Mouse (Mus musculus) urinary bladder, postnatal 4 days (tissue): Measurements from ENCODE around the gene Sema3d.

Experiments used
- DNase-seq, 2 experiments: peaks; one replicate each; pipeline ENCODE4 v3.0.0; 2021 to 2022; ENCODE audit warnings: low spot score in 2 of 2

Gene Sema3d

DNA sequence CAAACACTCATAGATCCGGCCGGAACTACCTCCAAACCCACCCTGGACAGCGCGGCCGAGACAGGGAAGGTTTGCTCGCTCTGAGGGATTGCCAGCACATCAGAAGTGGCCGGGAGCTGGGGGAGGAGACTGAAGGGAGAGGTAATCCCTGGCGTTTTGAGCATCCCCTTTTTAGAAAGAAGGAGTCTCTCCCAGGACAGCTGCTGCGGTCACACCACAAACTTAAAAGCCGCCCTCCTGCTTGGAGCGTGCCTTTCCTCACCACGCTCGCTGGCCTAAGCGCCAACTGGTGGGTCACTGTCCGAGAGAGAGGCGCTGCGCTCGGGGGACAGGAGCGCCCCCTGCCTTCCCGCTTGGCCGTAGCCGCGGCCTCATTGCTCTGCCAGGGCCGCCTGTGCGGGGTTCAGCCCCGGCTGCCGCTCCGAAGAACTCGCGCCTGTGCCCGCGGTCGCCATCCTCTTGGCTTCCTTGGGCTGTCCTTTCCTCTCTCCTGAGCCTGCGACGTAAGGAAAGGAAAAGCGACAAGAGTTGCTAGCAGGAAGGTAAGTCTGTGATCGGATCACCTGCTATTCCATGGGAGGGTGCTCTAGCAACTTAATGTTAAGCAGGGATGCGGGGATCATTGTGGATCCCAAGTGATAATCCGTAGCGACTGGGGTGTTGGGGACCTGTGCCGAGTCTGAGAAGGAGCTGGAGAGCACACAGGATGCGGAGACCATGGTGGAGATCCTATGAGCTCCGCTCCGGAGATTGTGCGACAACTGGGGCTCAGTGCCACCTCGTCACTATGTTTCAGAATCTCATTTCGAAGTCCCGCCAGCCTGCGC lies at the start of gene Sema3d:
Sema3d (plus strand) TSS at position 253 of the 827 bp plus-strand sequence.
- peak; percentile 61 to 79 for DNase-seq

DNA sequence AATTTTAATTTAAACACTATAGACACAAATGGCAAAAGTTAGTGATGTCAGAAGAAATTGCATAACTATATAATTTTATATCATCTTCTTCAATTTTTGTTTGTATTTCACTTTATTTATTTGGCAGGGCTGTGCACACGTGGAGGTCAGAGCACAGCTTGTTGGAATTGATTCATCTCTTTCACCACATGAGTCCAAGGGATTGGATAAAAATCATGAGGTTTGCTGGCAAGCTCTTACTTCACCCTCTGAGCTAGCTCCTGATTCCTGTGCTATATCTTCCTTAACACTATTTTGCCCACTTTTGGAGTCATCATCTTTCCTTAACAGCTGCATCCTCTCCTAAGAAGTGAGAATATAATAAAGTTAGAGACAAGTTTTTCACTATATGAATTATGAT lies 5.9 kb upstream of the Sema3d start:
- no peak for DNase-seq

DNA sequence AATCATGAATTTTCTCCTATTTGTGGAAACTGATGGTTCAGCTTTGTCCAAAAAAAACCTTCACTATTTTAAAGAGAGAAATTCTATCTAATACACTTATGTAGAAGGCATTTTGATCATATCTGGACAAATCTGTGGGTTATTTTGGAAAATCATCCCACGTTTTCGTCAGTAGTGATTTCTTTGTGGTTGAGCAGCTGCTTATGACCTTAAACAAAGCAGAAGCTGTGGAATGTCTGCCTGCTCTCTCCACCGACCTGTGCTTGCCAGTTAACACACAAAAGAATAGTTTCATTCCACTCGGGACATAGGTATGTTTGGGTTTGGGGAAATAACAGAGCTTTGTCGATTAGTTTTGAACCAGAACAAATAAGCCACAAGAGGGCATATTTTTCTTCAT lies 4.3 kb upstream of the Sema3d start:
- DNase-seq = no peak

DNA sequence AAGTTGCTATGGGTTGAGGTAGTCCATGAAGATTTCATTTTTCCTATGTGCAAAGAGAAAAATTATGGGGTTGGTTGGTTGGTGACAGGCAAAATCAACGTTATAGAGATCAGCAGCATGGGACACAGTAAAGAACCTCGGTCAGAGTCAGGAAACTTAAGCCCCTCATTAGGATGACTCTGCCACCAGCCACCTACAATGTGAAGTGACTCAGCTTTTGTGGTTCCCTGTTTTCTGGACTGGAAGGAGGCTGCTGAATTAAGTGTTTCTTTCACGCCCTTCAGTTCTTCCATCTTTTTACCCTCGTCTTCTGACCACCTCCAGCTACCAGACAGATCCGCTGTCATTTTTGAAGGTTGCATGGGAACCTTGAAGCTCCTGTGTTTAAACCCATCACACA lies 1.2 kb upstream of the Sema3d start:
- no peak for DNase-seq

DNA sequence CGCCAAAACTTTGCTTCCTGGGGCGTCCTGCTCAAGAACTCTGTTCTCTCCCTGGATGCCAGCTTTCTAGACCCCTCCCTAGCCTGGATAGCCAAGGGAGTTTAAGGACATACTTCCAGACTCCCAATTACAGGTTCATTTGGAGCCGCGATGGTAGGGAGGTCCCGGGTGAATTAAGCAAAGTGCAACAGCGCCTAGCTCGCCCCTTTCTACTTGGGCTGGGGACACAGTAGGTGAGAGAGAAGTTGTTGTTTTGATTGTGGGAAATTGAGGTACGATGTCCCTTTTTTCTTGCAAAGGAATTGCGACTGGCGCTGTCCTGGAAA lies 738 bp downstream of the Sema3d start:
- no peak for DNase-seq

DNA sequence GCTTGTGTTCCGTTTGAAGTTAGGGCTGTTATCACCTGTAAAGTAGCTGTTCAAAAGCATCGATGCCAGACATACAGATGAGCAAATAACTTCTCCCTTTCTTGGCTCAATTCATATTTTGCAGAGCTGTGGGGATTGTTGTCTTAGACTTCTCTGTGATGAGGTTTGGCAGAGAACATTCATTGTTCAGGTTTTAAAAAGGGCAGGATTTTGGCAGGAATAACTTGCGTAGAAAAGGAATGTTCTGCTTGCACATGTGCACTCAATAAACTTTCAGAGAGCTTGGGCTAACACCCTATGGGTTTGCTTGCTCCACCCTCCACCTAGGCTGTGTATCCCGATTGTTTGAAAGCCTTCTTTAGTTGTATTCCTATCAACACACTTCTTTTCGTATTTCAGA lies 9.5 kb downstream of the Sema3d start:
- no peak for DNase-seq

DNA sequence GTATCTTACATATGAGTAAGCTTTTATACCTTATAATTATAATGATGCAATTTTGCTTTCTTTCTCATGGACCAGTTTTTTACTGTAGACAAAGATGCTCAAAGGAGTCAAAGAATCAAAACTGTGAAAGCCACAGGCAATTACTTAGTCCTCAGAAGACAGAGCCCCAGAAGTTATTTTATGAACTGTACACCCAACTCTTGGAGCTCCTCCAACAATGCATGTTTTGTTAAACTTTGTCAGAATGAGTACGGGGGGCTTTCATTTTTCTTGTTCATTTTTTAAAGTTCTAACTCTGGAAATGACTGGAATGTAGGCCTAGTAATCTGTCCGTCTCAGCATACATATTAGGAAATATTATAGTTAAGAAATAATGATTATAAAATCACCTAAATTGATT lies 16.1 kb downstream of the Sema3d start:
- DNase-seq = no peak

DNA sequence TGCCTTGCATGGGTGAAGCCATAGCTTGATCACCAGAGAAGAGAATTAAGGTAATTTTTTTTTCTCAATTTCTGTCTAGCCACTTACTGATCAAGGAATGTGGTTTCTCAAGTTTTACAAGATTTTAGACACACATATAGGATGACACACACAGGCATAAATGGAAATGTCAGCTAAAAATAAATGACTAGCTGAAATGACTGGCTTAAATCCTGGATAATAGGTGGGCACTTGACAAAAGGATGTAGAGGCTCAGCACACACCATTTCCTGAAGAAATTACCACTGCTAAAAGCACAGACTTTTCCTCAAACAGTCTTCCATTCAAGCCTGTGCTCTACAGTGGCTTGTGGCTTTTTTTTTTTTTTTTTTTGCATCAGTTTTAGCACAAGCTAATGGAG lies 21.0 kb downstream of the Sema3d start:
- DNase-seq = no peak

DNA sequence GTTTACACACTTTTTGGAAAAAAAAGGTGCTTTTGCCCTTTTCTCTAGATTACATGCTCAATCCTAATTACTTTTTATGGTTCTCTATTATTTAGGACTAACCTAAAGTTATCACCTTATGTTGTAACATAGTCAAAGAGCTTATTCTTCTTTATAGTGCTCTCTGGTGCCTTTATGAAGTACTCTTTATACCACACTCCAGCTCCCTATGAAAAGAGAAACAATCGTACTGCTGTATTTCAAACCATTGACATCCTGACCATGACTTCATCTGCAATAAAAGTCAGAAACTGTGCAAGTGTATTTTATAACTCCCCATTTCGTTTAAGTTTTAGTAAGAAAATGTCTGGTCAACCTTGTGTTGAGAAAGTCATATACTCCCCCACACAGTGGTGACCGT lies 29.4 kb downstream of the Sema3d start:
- no peak for DNase-seq

DNA sequence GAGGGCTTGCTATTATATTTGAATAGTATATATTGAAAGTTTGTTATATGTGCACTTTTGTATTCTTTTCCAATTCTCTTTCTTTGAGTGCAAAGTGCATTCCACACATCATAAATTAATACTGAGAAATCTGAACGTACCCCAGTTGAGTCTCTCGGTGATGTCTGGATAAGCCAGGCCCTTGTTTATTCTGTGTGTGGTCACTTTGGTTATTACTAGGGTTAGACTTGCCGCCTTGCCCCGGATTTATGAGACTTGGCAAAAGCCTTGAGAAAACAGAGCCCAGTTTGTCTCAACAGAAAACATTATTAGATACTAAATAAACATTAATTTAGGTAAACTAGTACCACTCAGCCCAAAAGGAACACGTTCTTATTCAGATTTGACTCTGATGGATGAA lies 40.1 kb downstream of the Sema3d start:
- DNase-seq = no peak

DNA sequence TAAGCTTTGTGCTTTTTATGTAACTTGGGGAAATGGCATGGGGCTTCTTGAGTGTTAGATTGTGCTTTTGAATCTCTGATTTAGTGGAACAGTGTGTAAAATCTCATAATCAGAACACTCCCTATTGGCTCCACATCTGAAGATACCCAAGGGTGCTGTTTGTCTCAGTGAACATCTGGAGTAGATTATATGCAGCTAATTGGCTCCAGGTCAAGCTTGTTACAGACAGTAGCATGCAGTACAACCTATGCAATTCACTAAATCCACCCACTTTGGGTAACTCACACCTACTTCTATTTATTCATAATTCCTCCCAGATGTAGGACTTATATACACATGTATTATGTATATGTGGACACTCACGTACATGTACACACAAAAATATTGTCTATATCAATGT lies 58.6 kb downstream of the Sema3d start:
- no peak for DNase-seq

DNA sequence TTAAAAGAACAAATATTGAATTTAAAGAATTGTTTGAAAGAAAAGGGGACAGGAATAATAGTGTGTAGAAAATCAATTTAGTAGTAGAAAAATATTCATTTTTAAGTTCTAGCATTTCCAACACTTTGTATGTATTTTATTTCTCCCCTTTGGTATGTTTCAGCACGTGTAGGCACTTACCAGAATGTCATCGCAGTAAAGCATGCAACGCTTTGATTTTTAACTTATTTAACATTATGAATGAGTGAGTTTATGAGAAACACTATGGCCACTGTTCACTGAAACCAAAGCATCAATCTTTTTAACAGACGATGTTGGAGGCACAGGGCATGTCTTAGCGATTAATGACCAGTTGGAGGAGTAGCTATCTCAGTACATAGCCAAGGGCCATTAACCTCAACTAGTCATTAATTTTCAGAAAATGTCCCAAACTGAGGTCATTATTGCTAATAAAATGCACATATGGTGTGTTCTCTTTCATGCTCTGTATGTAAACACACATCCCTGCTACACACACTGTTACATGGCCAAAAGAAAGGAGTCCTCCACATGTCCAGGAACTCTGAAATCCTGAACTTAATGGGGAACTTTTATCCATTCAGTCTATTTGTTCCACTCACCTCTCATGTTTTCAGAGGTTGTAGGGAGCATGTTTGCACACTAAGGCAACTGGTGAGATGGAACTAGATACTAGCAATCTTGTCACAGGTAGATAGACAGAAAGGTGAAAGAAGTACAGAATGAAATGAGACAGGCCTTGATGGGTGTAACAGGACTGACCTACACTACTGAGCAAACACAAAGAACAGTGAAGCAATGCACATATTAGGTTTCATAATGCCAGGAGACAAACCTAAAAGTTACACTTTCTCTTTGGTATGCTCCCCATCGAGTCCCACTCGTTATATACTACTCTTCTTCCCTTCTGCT lies 59.3 kb downstream of the Sema3d start:
- DNase-seq = no peak

DNA sequence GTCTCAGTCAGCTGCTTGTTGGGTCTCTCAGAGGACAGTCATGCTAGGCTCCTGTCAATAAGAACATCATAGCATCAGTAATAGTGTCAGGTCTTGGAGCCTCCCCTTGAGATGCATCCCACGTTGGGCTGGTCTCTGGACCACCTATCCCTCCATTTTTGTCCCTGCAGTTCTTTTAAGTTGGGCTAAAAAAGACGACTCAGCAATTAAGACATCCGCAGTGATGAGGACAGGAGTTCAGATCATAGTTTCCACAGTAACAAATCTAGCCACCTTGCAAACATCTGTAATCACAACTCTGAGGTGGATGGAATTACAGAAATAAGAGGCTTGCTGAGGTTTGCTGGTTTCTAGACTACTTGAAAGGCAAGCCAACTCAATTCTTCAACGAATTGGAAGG lies 67.9 kb downstream of the Sema3d start:
- DNase-seq = no peak

DNA sequence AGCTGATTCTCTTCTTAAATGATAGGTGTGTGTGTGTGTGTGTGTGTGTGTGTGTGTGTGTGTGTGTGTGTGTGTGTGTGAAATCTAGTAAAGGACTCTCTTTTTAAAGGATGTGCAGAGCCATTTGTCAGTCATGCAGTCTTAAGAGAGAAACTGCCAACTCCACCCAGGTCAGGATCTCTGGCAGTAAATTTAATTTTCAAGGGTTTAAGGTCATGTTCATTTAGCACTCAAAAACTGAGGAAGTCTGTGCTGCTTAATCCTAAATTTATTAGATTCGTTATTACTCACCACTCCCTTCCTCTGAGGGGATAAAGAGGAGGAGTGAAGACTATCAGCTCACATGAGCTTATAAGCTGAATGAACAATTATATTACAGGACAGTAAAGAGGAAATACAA lies 71.8 kb downstream of the Sema3d start:
- no peak for DNase-seq

DNA sequence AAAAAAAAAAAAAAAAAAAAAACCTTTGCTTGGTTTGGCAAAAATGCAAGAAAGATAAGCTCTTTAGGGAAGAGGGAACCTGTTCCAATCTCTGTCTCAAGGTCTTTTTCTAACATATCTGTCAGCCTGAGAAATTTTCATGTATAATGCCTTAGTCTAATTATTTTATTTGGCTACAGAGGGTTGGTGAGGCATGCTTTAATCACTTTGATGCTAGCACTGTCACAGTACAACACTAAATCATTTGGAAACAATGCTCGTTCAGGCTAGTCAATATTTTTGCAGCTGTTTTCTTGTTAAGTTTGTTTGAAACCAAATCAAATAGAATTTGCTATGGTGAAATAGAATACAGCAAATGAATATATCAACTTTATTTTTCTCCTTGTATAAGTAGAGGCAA lies 74.3 kb downstream of the Sema3d start:
- no peak for DNase-seq

DNA sequence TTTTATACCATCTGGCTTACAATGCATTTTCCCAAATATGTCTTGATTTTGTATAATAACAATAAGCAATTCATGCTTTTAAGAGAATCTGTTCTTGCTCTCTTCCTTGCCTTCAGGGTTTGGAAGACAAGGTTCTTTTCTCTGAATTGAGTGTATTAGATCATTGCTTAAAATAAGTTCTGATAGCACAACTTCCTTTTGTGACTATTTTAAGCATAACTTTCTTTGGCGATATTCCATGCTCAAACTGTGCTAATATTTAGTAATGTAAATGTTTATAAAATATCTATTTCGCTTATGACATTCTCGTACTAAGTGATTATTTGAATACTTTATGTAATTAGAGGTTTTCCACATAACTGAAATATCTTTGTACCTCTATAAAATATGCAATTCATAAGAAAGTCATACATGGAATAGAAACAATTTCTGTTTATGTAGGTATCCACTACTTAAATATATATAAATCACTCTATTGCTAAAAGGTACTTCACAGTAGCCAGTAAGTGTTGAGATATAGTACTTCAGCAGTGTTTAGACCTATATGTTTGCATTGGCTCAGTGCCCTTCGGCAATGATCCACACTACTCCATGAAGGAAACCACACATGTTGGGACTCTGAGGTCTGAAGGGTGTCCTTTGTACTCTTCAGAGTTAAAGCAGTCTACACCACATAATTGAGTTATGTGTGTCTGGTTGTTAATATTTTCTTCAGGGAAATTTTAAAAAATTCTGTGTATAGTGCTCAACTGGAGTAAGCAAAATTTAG lies 84.6 kb downstream of the Sema3d start:
- no peak for DNase-seq

DNA sequence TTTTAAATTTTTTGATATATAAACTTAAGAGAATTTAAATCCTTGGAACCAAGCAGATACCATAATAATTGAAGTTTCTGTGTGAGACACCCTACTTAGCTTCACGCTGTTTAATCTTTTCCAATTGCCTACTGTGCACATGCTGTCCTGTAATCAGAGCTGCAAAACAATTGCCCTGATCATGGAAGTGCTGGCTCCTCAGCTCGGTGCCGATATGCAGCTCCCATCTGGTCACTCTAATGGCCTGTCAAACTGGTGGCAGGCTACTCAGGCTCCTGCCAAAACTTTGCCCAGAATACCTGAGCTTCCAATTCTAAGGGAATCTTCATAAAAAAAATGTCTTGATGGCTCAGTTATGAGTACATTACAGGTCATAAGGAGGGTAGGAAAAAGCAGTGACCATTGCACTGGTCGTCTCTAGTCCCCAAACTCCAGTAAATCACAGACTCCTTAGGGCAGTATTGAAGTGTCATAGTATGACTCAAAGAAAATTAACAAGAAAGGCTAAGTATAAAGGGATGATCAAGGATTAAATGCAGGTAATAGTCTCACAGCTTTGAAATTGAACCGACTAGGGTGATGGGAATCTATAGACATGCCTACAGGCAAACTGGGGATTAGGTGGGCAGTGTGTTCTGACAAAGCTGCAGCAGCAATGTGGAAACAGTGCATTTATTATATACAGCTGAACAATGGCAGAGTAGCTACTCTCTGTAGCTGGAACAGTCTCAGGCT lies 91.9 kb downstream of the Sema3d start:
- no peak for DNase-seq

DNA sequence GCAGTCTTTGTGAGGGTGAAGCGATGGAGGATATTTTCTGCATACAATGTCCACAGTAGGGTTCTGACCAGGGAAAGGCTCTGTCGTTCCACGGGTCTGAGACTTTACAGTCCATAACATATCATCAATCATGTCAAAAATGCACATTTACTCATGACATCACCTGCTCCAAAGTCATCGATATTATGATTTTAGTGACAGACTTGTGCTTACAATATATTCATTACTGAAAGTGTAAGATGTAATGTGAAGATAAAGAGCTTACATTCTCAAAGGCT lies 92.4 kb downstream of the Sema3d start:
- DNase-seq = no peak

DNA sequence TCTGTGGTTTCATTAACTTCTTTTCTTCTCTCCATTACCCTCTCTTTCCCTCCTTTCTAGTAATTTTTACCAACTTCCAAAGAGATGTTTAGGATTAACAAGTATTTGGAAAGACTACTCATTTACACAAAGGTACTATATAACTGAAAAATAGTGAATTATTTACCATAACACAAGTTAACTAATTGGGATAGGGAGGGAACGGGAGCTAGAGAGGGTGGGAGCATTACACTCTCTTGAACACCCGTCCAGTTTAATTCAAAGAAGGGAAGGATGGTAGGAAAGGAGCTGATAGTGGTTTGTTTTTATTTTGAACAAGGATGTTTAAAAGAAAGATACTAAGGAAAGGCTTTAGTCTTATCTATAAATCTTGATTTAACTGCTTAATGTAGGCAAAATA lies 104.7 kb downstream of the Sema3d start:
- no peak for DNase-seq

DNA sequence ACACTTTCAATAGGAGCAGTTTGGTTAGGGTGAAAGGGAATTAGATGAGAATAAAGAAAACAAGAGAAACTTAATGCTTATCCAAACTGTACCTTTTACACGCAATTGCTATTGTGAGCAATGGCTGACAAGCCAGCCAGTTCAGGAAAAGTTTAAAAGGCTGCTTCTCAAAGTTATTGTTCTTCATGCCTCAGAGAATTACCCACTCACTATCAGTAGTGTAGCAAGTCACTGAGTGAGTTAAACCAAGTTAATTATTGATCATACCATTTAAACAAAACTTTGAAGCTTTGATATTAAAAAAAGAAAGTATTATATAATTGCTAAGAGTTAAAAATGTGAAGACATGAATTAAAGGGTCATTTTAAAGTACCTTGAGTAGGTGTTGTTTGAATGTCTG lies 108.5 kb downstream of the Sema3d start:
- no peak for DNase-seq

DNA sequence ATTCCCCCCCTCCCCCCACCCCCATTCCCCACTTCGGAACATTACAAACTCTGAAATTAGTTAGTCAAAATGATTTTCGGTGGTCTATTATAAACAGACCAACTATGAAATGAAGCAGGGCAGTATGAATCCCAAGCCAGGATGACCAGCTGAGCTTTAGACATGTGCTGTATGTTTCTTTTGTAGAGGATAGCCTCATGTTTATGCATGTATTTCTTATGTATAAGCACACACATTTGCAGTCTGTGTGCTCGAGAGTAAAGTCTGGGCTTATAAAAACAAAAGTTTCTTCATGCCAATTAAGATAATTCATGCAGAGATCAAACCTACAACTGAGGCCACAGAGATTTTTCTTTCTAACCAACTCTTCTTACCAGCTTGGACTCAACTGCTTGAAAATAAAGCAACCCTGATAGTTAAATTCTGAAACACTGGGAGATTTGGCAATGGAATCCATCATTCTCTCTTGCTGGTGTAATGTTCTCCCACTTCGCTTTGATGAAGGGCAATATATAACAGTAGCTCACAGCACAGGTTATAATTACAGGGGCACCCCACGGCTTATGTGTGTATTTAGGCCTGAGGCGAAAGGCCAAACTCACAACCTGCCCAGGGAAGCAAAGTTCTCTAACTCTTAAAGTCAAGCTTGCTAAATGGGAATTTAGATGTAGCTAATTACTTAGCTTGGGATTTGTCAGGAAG lies 115.2 kb downstream of the Sema3d start:
- no peak for DNase-seq
